Mouse (Mus musculus) hindbrain, embryonic 12.5 days (tissue): ENCODE measurements around the gene Etv5. TPM values are rescaled to one million over a fixed set of nuclear protein-coding genes. Genes with fewer than 3 reads are reported as not detected.
"Not testable (repeated sequence)": the region's sequence is repeated elsewhere in the genome, so short reads cannot be mapped to it uniquely, and the experiment has no call there.

ENCODE experiments used
- ATAC-seq: fragments of 200-750 bp; cut with Nextera tagmentation; 2 replicates; pipeline ENCODE4 v1.8.0; 2017; ENCODE audit warnings: moderate TSS enrichment; ENCODE audit not compliant: low FRiP score
- H3K27ac ChIP-seq: fragments of 300-500 bp; sonication (generic); 2 replicates; pipeline ENCODE4 v1.5.1; 2016; ENCODE audit warnings: mild to moderate bottlenecking
- H3K27me3 ChIP-seq: fragments of 300-500 bp; sonication (generic); 2 replicates; pipeline ENCODE4 v1.6.1; 2016; ENCODE audit warnings: mild to moderate bottlenecking
- H3K36me3 ChIP-seq: fragments of 300-500 bp; sonication (generic); 2 replicates; pipeline ENCODE4 v1.6.1; 2016; ENCODE audit warnings: mild to moderate bottlenecking
- H3K4me1 ChIP-seq: fragments of 300-500 bp; sonication (generic); 2 replicates; pipeline ENCODE4 v1.6.1; 2016
- H3K4me2 ChIP-seq: fragments of 300-500 bp; sonication (generic); replicated peaks from 2 replicates; pipeline ENCODE4 v1.6.1; 2016; ENCODE audit warnings: mild to moderate bottlenecking
- H3K4me3 ChIP-seq: fragments of 300-500 bp; sonication (generic); 2 replicates; pipeline ENCODE4 v1.5.1; 2016; ENCODE audit warnings: mild to moderate bottlenecking
- H3K9ac ChIP-seq: fragments of 300-500 bp; sonication (generic); 2 replicates; pipeline ENCODE4 v1.6.1; 2016; ENCODE audit warnings: mild to moderate bottlenecking, moderate library complexity
- H3K9me3 ChIP-seq: fragments of 300-500 bp; sonication (generic); replicated peaks from 2 replicates; pipeline ENCODE4 v1.6.1; 2016; ENCODE audit warnings: mild to moderate bottlenecking
- WGBS: fragments of 180-500 bp; shearing (Covaris S2); methylation state at CpG from one replicate; pipeline ENCODE4 v1.1.7; 2016; 5-methylcytosine and 5-hydroxymethylcytosine counted together
- polyA plus RNA-seq: library from polyadenylated mRNA; unstranded; fragments of >200 nt; fragmentation: Nextera tagmentation; extraction: Ambion mirVana; gene quantifications from 2 replicates; pipeline ENCODE4 v1.2.1, GENCODE M21; 2016

The Etv5 gene
- polyA plus RNA-seq, 1 experiment from 2014 or later, result 25.4 TPM

DNA sequence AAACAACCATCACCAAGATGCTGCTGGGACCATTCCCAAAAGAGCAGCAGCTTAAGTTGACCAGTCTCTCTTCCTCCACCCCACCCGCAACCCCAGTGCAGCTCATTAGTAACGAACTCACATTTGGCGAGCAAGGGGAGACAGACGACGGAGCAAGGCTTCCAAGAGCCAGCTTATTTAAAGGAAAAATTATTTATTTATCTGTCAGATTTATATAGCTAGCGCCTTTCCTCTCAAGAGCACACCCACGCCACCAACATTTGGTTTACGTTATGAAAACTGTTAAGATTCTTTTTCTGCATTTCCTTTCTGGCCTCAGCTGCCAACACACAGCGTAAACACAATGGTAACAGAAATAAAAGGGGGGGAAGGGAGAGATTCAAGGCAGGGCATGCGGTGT, 34.0 kb downstream of the Etv5 start:
- Histone ChIP-seq H3K4me1 (0 out of 2 replicates have a peak, but pooled peaks cover 2% of the 10 kb centered on the region), H3K27ac (no peak overlapping the region), H3K9ac (no peak overlapping the region), H3K9me3 (no peaks in the 10 kb centered on the region), H3K4me2 (no peak overlapping the region), H3K27me3 (no peaks in the 10 kb centered on the region), H3K36me3 (no peaks in the 10 kb centered on the region), H3K4me3 (no peak overlapping the region)
- no peak for ATAC-seq
- WGBS, result 80% methylated on average over 10 of the region's 10 CpGs

GRCm38 (mm10) chr16:22403715-22404114, 35.8 kb downstream of the Etv5 start:
- Histone ChIP-seq H3K9me3 (no peaks in the 10 kb centered on the region), H3K27me3 (no peaks in the 10 kb centered on the region), H3K4me1 (0 out of 2 replicates have a peak, but pooled peaks cover 2% of the 10 kb centered on the region), H3K36me3 (no peaks in the 10 kb centered on the region), H3K4me3 (no peak overlapping the region), H3K4me2 (no peak overlapping the region), H3K27ac (no peak overlapping the region), H3K9ac (no peak overlapping the region)
- 95% methylated on average over 4 of the region's 4 CpGs for WGBS
- no peak for ATAC-seq

DNA sequence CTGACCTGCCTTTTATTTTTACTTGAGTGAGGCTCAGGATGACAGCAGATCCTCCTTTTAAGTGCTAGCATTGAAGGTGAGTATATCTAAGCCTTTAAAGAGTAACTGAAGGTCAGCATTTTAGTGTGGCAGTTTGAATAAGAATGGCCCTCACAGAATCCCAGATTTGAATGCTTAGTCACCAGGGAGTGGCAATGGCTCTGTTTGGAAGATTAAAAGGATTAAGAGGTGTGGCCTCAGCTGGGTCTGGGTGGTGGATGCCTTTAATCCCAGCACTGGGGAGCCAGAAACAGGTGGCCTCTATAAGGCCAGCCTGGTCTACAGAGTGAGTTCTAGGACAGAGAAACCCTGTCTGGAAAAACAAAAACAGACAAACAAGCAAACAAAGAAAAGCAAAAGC, 36.9 kb downstream of the Etv5 start:
- Histone ChIP-seq H3K4me1 (0 out of 2 replicates have a peak, but pooled peaks cover 2% of the 10 kb centered on the region), H3K4me2 (no peak overlapping the region), H3K9me3 (no peaks in the 10 kb centered on the region), H3K27me3 (no peaks in the 10 kb centered on the region), H3K4me3 (no peak overlapping the region), H3K36me3 (no peaks in the 10 kb centered on the region), H3K9ac (no peak overlapping the region), H3K27ac (no peak overlapping the region)
- no peak for ATAC-seq

DNA sequence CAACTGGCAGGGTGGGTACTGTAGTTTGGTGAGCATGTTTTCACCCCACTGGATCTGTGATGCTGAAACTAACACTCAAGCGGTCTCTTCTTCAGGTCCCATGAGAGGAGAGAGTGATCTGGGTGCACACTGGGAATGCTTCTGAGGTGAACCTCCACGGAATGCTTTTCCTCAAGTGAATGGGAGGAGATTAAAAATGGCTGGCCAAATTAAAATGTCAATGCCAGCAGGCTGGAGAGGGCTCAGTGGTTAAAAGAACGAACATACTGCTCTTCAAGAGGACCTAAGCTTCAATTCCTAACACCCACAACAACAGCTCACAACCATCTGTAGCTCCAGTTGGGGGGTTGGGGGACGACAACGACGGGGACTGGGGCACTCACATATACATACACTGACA, 39.3 kb downstream of the Etv5 start:
- H3K9me3 ChIP-seq, result no peaks in the 10 kb centered on the region
- no peaks in the 10 kb centered on the region for H3K4me1 ChIP-seq
- no peak for ATAC-seq
- no peaks in the 10 kb centered on the region for H3K27me3 ChIP-seq
- H3K4me2 ChIP-seq, result no peak overlapping the region
- H3K27ac ChIP-seq, result no peak overlapping the region
- WGBS, result 83% methylated on average over 6 of the region's 6 CpGs
- H3K9ac ChIP-seq, result no peak overlapping the region
- no peaks in the 10 kb centered on the region for H3K36me3 ChIP-seq
- no peak overlapping the region for H3K4me3 ChIP-seq

DNA sequence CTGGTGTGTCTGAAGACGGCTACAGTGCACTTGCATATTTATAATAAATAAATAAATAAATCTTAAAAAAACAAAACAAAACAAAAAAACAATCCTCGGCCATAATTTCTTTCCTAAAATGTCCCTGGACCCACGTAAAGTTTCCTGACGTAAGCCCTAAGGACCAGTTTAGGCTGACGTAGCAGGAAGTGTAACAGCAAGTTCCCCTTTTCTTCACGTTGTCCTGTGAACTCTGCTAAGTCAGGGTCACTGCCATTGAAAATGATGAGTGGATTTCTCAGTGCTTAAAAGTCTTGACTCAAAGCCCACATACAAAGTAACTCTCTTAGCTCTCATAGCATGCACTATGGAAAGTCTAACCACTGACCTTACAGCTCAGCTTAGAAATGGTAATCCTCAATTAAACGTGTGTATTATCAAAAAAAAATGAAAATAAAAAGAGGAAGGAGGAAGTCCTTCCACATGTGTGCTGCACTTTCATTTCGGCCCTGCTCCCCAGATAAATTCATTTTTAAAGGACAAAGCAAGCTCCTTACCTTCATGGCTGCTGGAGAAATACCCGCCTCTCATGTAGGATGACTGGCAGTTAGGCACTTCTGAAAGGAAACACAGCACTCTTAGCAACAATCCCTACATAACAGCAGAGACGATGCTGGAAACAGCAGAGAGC, 40.6 kb downstream of the Etv5 start:
- 90% methylated on average over 10 of the region's 10 CpGs for WGBS
- no peak overlapping the region for H3K4me3 ChIP-seq
- H3K9me3 ChIP-seq, result no peaks in the 10 kb centered on the region
- H3K36me3 ChIP-seq, result no peaks in the 10 kb centered on the region
- no peak overlapping the region for H3K9ac ChIP-seq
- no peak for ATAC-seq
- no peak overlapping the region for H3K27ac ChIP-seq
- H3K4me1 ChIP-seq, result no peaks in the 10 kb centered on the region
- H3K27me3 ChIP-seq, result no peaks in the 10 kb centered on the region
- no peak overlapping the region for H3K4me2 ChIP-seq

DNA sequence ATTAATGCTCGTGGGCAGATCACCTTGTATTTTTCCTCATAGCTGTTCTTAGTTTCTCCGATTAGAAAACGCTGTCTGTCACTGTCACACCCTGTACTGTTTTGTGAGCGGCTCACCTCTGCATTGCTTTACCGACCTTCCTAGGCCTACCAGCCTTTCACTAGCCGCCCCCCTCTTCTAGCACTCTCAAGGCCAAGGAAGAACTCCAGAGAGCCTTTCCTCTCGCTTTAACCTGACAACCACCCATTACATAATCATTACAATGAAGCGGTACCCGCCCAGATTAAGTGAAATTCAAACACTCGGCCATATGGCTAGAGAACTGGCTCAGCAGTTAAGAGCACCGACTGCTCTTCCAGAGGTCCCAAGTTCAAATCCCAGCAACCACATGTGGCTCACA, 41.2 kb downstream of the Etv5 start:
- ATAC-seq, result no peak
- H3K4me2 ChIP-seq, result no peak overlapping the region
- no peaks in the 10 kb centered on the region for H3K9me3 ChIP-seq
- no peaks in the 10 kb centered on the region for H3K27me3 ChIP-seq
- WGBS, result 89% methylated on average over 11 of the region's 11 CpGs
- no peak overlapping the region for H3K9ac ChIP-seq
- no peak overlapping the region for H3K27ac ChIP-seq
- H3K4me1 ChIP-seq, result no peaks in the 10 kb centered on the region
- no peaks in the 10 kb centered on the region for H3K36me3 ChIP-seq
- no peak overlapping the region for H3K4me3 ChIP-seq

DNA sequence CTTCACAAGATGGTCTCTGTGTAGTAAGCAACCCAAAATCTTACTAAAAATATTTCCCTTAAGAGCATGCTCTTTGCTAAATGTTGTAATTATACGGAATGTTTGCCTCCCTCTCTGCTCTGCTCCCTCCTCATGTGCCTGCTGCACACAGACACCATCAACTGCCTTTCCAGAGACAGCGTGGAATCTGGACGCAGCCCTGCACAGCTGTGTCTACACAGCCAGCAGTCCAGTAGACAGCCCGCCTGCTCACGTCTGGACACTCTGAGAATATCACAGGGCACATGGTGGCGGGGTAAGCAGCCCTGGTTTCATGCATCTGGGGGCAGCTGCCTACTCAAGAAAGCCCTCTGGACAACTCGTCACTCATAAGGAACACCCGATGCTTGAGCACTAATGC, 43.1 kb downstream of the Etv5 start:
- H3K27me3 ChIP-seq, result no peaks in the 10 kb centered on the region
- H3K4me3 ChIP-seq, result no peak overlapping the region
- no peaks in the 10 kb centered on the region for H3K4me1 ChIP-seq
- no peak for ATAC-seq
- WGBS, result 72% methylated on average over 8 of the region's 8 CpGs
- H3K36me3 ChIP-seq, result 0 out of 2 replicates have a peak, but pooled peaks cover 4% of the 10 kb centered on the region
- H3K27ac ChIP-seq, result no peak overlapping the region
- H3K9me3 ChIP-seq, result no peaks in the 10 kb centered on the region
- H3K4me2 ChIP-seq, result no peak overlapping the region
- no peak overlapping the region for H3K9ac ChIP-seq

- no peaks in the 10 kb centered on the region for H3K27me3 ChIP-seq
- no peak overlapping the region for H3K9ac ChIP-seq
- no peaks in the 10 kb centered on the region for H3K9me3 ChIP-seq
- H3K36me3 ChIP-seq, result 0 out of 2 replicates have a peak, but pooled peaks cover 4% of the 10 kb centered on the region
- no peak overlapping the region for H3K4me3 ChIP-seq
- no peaks in the 10 kb centered on the region for H3K4me1 ChIP-seq
- ATAC-seq, result no peak
- WGBS, result 84% methylated on average over 15 of the region's 15 CpGs
- H3K27ac ChIP-seq, result no peak overlapping the region
- H3K4me2 ChIP-seq, result no peak overlapping the region
Observed at GRCm38 (mm10) chr16:22395093-22395844, 44.2 kb downstream of the Etv5 start.

GRCm38 (mm10) chr16:22390348-22390897, 49.1 kb downstream of the Etv5 start:
- 87% methylated on average over 9 of the region's 9 CpGs for WGBS
- Histone ChIP-seq H3K27me3 (no peaks in the 10 kb centered on the region), H3K9me3 (no peaks in the 10 kb centered on the region), H3K36me3 (0 out of 2 replicates have a peak, but pooled peaks cover 4% of the 10 kb centered on the region), H3K4me3 (no peak overlapping the region), H3K4me2 (no peak overlapping the region), H3K27ac (no peak overlapping the region), H3K4me1 (no peaks in the 10 kb centered on the region), H3K9ac (no peak overlapping the region)
- no peak for ATAC-seq

DNA sequence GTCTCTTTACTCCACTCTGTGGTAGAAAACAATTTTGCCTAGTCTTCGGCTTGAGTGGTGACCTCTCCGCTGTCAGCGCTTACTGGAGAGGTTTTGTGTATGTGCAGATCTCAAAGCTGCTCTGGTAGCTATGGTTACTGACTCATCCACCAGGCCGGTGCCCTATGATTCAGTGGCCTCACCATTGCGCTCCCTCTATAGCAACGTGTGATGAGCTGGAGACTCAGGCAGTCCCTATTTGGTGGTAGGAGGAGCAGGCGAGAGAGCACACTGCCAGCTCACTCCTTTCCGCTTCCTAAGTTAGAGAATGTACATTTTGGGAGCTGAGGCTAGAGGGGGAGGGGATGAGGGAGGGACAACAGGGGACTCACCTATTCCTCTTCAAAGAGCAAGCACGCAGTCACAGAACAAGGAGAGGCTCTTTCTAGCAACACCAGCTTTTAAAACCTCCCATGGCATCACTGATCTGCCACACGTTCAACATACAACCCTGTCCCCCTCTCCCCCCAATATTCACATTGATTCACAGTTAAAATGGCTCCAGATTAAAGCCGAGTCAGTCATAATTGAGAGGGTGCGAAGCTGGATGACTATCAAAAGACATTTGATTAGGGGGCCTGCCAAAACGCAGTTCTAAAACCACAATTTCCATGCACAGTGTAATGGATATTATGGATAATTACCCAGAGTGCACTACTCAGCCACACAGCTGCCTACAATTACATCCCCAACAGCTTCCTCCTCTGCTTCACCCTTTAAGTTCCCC, 50.2 kb downstream of the Etv5 start:
- no peaks in the 10 kb centered on the region for H3K9me3 ChIP-seq
- H3K36me3 ChIP-seq, result 0 out of 2 replicates have a peak, but pooled peaks cover 4% of the 10 kb centered on the region
- no peaks in the 10 kb centered on the region for H3K4me1 ChIP-seq
- no peak for ATAC-seq
- no peaks in the 10 kb centered on the region for H3K27me3 ChIP-seq
- H3K4me2 ChIP-seq, result no peak overlapping the region
- no peak overlapping the region for H3K27ac ChIP-seq
- WGBS, result 77% methylated on average over 13 of the region's 13 CpGs
- H3K9ac ChIP-seq, result no peak overlapping the region
- H3K4me3 ChIP-seq, result no peak overlapping the region

- no peak overlapping the region for H3K27ac ChIP-seq
- H3K9ac ChIP-seq, result no peak overlapping the region
- no peak overlapping the region for H3K4me2 ChIP-seq
- no peaks in the 10 kb centered on the region for H3K27me3 ChIP-seq
- H3K9me3 ChIP-seq, result no peaks in the 10 kb centered on the region
- ATAC-seq, result no peak
- H3K36me3 ChIP-seq, result 0 out of 2 replicates have a peak, but pooled peaks cover 4% of the 10 kb centered on the region
- no peak overlapping the region for H3K4me3 ChIP-seq
- 88% methylated on average over 6 of the region's 6 CpGs for WGBS
- H3K4me1 ChIP-seq, result no peaks in the 10 kb centered on the region
Observed at GRCm38 (mm10) chr16:22387731-22388130, 51.8 kb downstream of the Etv5 start.

- H3K4me3 ChIP-seq, ATAC-seq, H3K27me3 ChIP-seq, H3K4me2 ChIP-seq, H3K4me1 ChIP-seq, H3K9ac ChIP-seq, H3K27ac ChIP-seq, H3K9me3 ChIP-seq, H3K36me3 ChIP-seq: not testable (repeated sequence)
- 87% methylated on average over 6 of the region's 7 CpGs for WGBS
Observed at GRCm38 (mm10) chr16:22382018-22382417, 57.5 kb downstream of the Etv5 start.
